Mouse (Mus musculus) monocyte, adult 59 days (primary cell): ENCODE data around the gene Ctso. TPM values are rescaled to one million over a fixed set of nuclear protein-coding genes. Genes with fewer than 3 reads are reported as not detected.

Source experiments
- total RNA-seq, 2 experiments: library from RNA; stranded (reverse); gene quantifications; one replicate each; pipeline ENCODE4 v1.2.4; 2023

The Ctso gene
- 10 to 100 TPM; 25.4 to 26.8 TPM for total RNA-seq

GRCm38 (mm10) chr3:81932141-81933101 is at the start of gene Ctso:
Gene Ctso, plus strand, starts transcription at chr3:81932601.

DNA sequence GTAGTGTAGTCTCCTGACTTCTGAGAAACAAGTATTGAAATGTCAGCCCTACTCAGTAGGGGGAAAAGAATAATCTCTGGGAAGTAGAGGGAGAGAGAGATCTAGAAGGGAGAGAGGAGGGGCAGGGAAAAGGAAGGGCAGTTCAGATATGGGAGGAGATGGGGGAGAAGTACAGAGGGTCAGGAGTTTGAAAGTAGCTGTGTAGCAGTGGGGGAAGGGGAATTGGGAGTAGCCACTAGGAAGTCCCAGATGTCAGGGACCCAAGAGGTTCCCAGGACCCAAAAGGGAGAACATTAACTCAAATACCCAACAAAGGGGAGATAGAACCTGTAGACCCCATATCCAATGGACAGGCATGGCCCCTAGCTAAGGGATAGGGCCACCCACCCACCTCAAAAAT is 43.7 kb downstream of the Ctso start, which contains the start of gene Tdo2:
Gene Tdo2 (minus strand): TSS at position 101 of the 400 bp plus-strand sequence.

GRCm38 (mm10) chr3:81981990-81982389 is 49.6 kb downstream of the Ctso start, which contains the start of gene Asic5:
Gene Asic5, plus strand, starts transcription at chr3:81982290.

Other genes with a start within 250 kb of the Ctso start
- gene Tdo2, start 43.6 kb downstream of the Ctso start, total RNA-seq, result not detected
- not detected for gene Asic5, start 49.7 kb downstream of the Ctso start, total RNA-seq
- 1 to 10 TPM in 1 of 2 experiments, not detected in 1; 1.2 TPM for gene Gucy1b1, start 142.1 kb downstream of the Ctso start, total RNA-seq
- gene Gucy1a1, start 213.2 kb downstream of the Ctso start, total RNA-seq, result under 1 TPM in 1 of 2 experiments, not detected in 1; 0.42 TPM